Mouse (Mus musculus) G1E (cell line): ENCODE results near the gene Zkscan6. TPM values are rescaled to one million over a fixed set of nuclear protein-coding genes. Genes with fewer than 3 reads are reported as not detected.

Source experiments
- ATAC-seq: 2 replicates; pipeline ENCODE4 v1.8.0; 2016; ENCODE audit warnings: mild to moderate bottlenecking; ENCODE audit not compliant: insufficient number of reproducible peaks, poor library complexity, low FRiP score, severe bottlenecking; ENCODE audit errors: extremely low read depth
- DNase-seq: peaks from one replicate; pipeline ENCODE4 v3.0.0; 2012; ENCODE audit warnings: low spot score
- H3K27me3 ChIP-seq: 2 replicates; pipeline ENCODE4 v1.6.1; 2012; ENCODE audit warnings: mild to moderate bottlenecking, low read length, inconsistent platforms; ENCODE audit not compliant: insufficient read depth
- H3K36me3 ChIP-seq: replicated peaks from 2 replicates; pipeline ENCODE3; 2012; ENCODE audit warnings: mild to moderate bottlenecking, inconsistent platforms
- H3K4me1 ChIP-seq: 2 replicates; pipeline ENCODE4 v1.6.1; 2012; ENCODE audit warnings: low read depth, low read length, inconsistent platforms, mixed read lengths; ENCODE audit not compliant: insufficient read depth
- H3K4me3 ChIP-seq: 2 replicates; pipeline ENCODE4 v1.5.1; 2012; ENCODE audit warnings: low read depth, mild to moderate bottlenecking, inconsistent platforms, low read length, moderate library complexity, mixed read lengths
- H3K9me3 ChIP-seq: replicated peaks from 2 replicates; pipeline ENCODE4 v1.6.1; 2012; ENCODE audit warnings: inconsistent platforms
- CTCF ChIP-seq: IDR thresholded peaks from 2 replicates; pipeline ENCODE4 v1.5.1; 2012; ENCODE audit warnings: low read depth, low read length, inconsistent platforms, mixed read lengths
- GATA1 ChIP-seq: IDR thresholded peaks from 2 replicates; pipeline ENCODE4 v1.6.1; 2012; ENCODE audit warnings: borderline replicate concordance, low read length, inconsistent platforms, mixed read lengths
- GATA2 ChIP-seq: IDR thresholded peaks from 2 replicates; pipeline ENCODE4 v1.6.1; 2012; ENCODE audit warnings: low read depth, low read length, inconsistent platforms, borderline replicate concordance
- POLR2AphosphoS5 ChIP-seq: IDR thresholded peaks from 2 replicates; pipeline ENCODE4 v1.6.1; 2012; ENCODE audit warnings: low read depth, low read length, inconsistent platforms; ENCODE audit not compliant: insufficient replicate concordance
- TAL1 ChIP-seq: conservative IDR thresholded peaks from 2 replicates; pipeline ENCODE4 v1.6.1; 2012; ENCODE audit warnings: low read depth, low read length, inconsistent platforms, mixed read lengths
- polyA plus RNA-seq: library from polyadenylated mRNA; stranded (reverse); fragments of >175 nt; gene quantifications from 2 replicates; pipeline ENCODE4 v1.2.3, GENCODE M21; 2012
- total RNA-seq, 2 experiments: library from RNA; stranded (forward) in 1 of 2; stranded (reverse) in 1 of 2; fragments of 200-1000 nt in 1 of 2; fragments of >200 nt in 1 of 2; fragmentation: Nextera tagmentation in 1 of 2; gene quantifications; 2 replicates each; pipeline ENCODE4 v1.2.3; 2014 to 2017

Zkscan6 gene
- total and polyA plus RNA-seq, 3 experiments = 2.8 to 26.8 (median 5.4) TPM

GRCm38 (mm10) chr11:65781596-65781995, 25.4 kb upstream of the Zkscan6 start:
- Histone ChIP-seq H3K36me3 (peaks cover 55% of the 10 kb centered on the region), H3K27me3 (no peaks in the 10 kb centered on the region), H3K4me1 (peaks cover 46% of the 10 kb centered on the region), H3K9me3 (no peaks in the 10 kb centered on the region), H3K4me3 (no peak overlapping the region)
- DNase-seq (no peak), ATAC-seq (no peak)
- TF ChIP-seq POLR2AphosphoS5 (no peak), GATA2 (no peak), GATA1 (no peak), TAL1 (no peak), CTCF (no peak)

GRCm38 (mm10) chr11:65786160-65786559, 20.8 kb upstream of the Zkscan6 start:
- Histone ChIP-seq H3K9me3 (no peaks in the 10 kb centered on the region), H3K36me3 (peaks cover 20% of the 10 kb centered on the region), H3K27me3 (no peaks in the 10 kb centered on the region), H3K4me3 (peak overlapping the region; percentile 5; the same call in 1 of the 2 replicates), H3K4me1 (peaks cover 41% of the 10 kb centered on the region)
- ATAC-seq (peak; percentile 24; the same call in 1 of the 2 replicates), DNase-seq (no peak)
- TF ChIP-seq POLR2AphosphoS5 (no peak), GATA2 (no peak), TAL1 (0 out of 2 replicates have a peak, but pooled peaks have one; percentile 20)

DNA sequence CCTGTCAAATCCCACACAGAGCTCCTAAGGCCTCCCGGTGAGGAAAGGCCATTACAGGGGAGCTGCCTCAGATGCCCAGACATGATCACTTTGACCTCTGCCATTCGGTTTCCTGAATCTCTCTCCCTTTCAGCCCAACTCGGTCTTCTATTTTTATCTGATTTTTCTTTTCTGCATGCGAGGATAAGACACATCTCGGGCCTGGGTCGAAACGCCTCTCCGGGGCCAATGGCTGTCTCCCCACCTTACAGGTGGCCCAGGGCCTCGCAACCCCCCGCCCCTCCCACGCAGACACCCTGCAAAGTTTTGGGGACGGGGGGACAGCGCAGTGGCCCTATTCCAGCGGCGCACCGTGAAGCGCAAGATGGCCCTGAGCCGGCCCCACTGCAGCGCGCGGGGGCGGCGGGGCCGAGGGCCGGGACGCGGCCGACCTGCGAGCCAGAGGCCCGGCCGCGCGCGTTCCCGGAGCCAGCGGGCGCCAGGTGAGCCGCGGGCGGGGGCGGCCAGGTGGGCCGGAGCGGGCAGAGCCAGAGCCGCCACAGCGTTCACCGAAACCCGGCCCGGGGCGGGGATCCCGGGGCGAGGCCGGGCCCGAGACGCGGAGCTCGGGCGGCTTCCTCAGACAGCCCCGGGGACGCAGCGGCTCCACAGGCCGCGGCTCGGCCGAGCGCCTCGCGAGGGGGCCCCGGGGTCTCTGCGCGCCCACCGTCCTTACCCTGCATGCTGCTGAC, 19.4 kb upstream of the Zkscan6 start:
- H3K9me3 ChIP-seq = no peaks in the 10 kb centered on the region
- no peak for ATAC-seq
- peaks cover 10% of the 10 kb centered on the region for H3K36me3 ChIP-seq
- DNase-seq = peak; percentile 48
- peak overlapping the region; percentile 84 for H3K4me3 ChIP-seq
- no peaks in the 10 kb centered on the region for H3K27me3 ChIP-seq
- peaks cover 47% of the 10 kb centered on the region for H3K4me1 ChIP-seq
- TF ChIP-seq CTCF = no peak
- TF ChIP-seq POLR2AphosphoS5 = no peak
- TF ChIP-seq GATA2 = no peak
- TF ChIP-seq TAL1 = no peak
- TF ChIP-seq GATA1 = no peak

GRCm38 (mm10) chr11:65788154-65788553, 18.8 kb upstream of the Zkscan6 start, which contains the start of gene Map2k4:
Gene Map2k4 (minus strand): TSS chr11:65788297.
- H3K9me3 ChIP-seq = no peaks in the 10 kb centered on the region
- TF ChIP-seq GATA1 (no peak), CTCF (no peak), POLR2AphosphoS5 (no peak), TAL1 (no peak), GATA2 (no peak)
- peaks cover 47% of the 10 kb centered on the region for H3K4me1 ChIP-seq
- peaks cover 10% of the 10 kb centered on the region for H3K36me3 ChIP-seq
- H3K4me3 ChIP-seq = peak within 1 kb of the TSS; percentile 84
- ATAC-seq = peak; percentile 94
- peak; percentile 94 for DNase-seq
- no peaks in the 10 kb centered on the region for H3K27me3 ChIP-seq

GRCm38 (mm10) chr11:65794428-65795219, 12.4 kb upstream of the Zkscan6 start:
- TF ChIP-seq CTCF = no peak
- no peak for TF ChIP-seq GATA1
- no peak for TF ChIP-seq GATA2
- no peak for TF ChIP-seq TAL1
- Histone ChIP-seq H3K4me1 (peaks cover 45% of the 10 kb centered on the region), H3K9me3 (no peaks in the 10 kb centered on the region), H3K36me3 (no peaks in the 10 kb centered on the region), H3K27me3 (no peaks in the 10 kb centered on the region), H3K4me3 (peak overlapping the region; percentile 64; the same call in 1 of the 2 replicates)
- ATAC-seq (peak; percentile 69), DNase-seq (peak; percentile 31)

DNA sequence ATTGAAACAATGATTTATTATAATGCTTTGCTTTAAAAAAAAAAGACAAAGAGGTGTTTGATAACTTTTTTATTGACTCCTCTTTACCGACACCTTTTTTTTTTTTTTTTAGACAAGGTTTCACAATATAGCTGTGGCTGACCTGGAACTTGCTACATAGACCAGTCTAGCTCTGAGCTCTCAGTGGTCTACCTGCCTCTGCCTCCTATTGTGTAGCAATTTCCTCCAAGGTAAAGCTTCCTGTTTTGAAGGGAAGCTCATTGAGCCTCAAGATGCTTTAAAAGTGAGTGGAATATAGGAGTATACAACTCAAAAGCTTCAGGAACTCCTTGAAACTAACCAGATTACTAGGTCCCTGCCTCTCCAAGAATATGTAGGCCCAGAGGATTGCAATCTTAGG, 11.1 kb upstream of the Zkscan6 start:
- no peaks in the 10 kb centered on the region for H3K36me3 ChIP-seq
- H3K9me3 ChIP-seq = no peaks in the 10 kb centered on the region
- no peak for DNase-seq
- H3K4me1 ChIP-seq = peaks cover 37% of the 10 kb centered on the region
- no peaks in the 10 kb centered on the region for H3K27me3 ChIP-seq
- no peak overlapping the region for H3K4me3 ChIP-seq
- TF ChIP-seq CTCF = no peak
- no peak for TF ChIP-seq GATA1
- no peak for ATAC-seq
